Mouse (Mus musculus): ENCODE measurements at regions not wholly inside any gene's neighbourhood (a gene's known extent, or its start where the extent isn't known, plus 50 kb on each side); places are given as distances from the start of the nearest gene placed in this dataset.
"Not testable (repeated sequence)": the region's sequence is repeated elsewhere in the genome, so short reads cannot be mapped to it uniquely, and the experiment has no call there.

GRCm38 (mm10) chr7:116596914-116597313 lies 92.7 kb downstream of the Nucb2 start:
- no peak for DNase-seq (ENCODE audit: low read depth, low spot score)

- no peak for DNase-seq (ENCODE audit: low read depth, low spot score)
Measured at GRCm38 (mm10) chr7:116600340-116600739, 96.2 kb downstream of the Nucb2 start.

- DNase-seq (ENCODE audit: low read depth, low spot score) = no peak
Measured at GRCm38 (mm10) chr7:116603167-116603839, 99.1 kb downstream of the Nucb2 start.

- DNase-seq (ENCODE audit: low read depth, low spot score) = no peak
Measured at GRCm38 (mm10) chr7:116603840-116604194, 99.6 kb downstream of the Nucb2 start.

GRCm38 (mm10) chr7:116606255-116606654 lies 102.1 kb downstream of the Nucb2 start:
- no peak for DNase-seq (ENCODE audit: low read depth, low spot score)

GRCm38 (mm10) chr7:116606751-116607483 lies 102.7 kb downstream of the Nucb2 start:
- no peak for DNase-seq (ENCODE audit: low read depth, low spot score)

- DNase-seq (ENCODE audit: low read depth, low spot score) = no peak
Measured at GRCm38 (mm10) chr7:116607628-116608225, 103.6 kb downstream of the Nucb2 start.

GRCm38 (mm10) chr7:116608350-116609085 lies 104.3 kb downstream of the Nucb2 start:
- DNase-seq (ENCODE audit: low read depth, low spot score) = no peak

GRCm38 (mm10) chr7:116609406-116609805 lies 105.2 kb downstream of the Nucb2 start:
- DNase-seq (ENCODE audit: low read depth, low spot score) = no peak

- DNase-seq (ENCODE audit: low read depth, low spot score) = no peak
Measured at GRCm38 (mm10) chr7:116609906-116610305, 105.7 kb downstream of the Nucb2 start.

- no peak for DNase-seq (ENCODE audit: low read depth, low spot score)
Measured at GRCm38 (mm10) chr7:116615984-116616383, 111.8 kb downstream of the Nucb2 start.

- DNase-seq (ENCODE audit: low read depth, low spot score) = no peak
Measured at GRCm38 (mm10) chr7:116619636-116620035, 115.5 kb downstream of the Nucb2 start.

GRCm38 (mm10) chr7:116620381-116620780 lies 116.2 kb downstream of the Nucb2 start:
- no peak for DNase-seq (ENCODE audit: low read depth, low spot score)

- no peak for DNase-seq (ENCODE audit: low read depth, low spot score)
Measured at GRCm38 (mm10) chr7:116633210-116633609, 129.0 kb downstream of the Nucb2 start.

GRCm38 (mm10) chr7:116644902-116645650 lies 140.9 kb downstream of the Nucb2 start:
- DNase-seq (ENCODE audit: low read depth, low spot score) = peak; percentile 61

GRCm38 (mm10) chr7:116654466-116654865 lies 150.3 kb downstream of the Nucb2 start:
- DNase-seq (ENCODE audit: low read depth, low spot score) = no peak

- not testable (repeated sequence) for DNase-seq (ENCODE audit: low read depth, low spot score)
Measured at GRCm38 (mm10) chr7:116657040-116657439, 152.9 kb downstream of the Nucb2 start.

- no peak for DNase-seq (ENCODE audit: low read depth, low spot score)
Measured at GRCm38 (mm10) chr7:116665581-116665980, 161.4 kb downstream of the Nucb2 start.

GRCm38 (mm10) chr7:116674199-116675019 lies 170.2 kb downstream of the Nucb2 start:
- DNase-seq (ENCODE audit: low read depth, low spot score) = no peak

GRCm38 (mm10) chr7:116676696-116677095 lies 172.5 kb downstream of the Nucb2 start:
- DNase-seq (ENCODE audit: low read depth, low spot score) = no peak

- no peak for DNase-seq (ENCODE audit: low read depth, low spot score)
Measured at GRCm38 (mm10) chr7:116679195-116679594, 175.0 kb downstream of the Nucb2 start.

All from telencephalon, adult 2 months (tissue).